Mouse (Mus musculus): ENCODE results near the gene Rcan1. TPM values are rescaled to one million over a fixed set of nuclear protein-coding genes. Genes with fewer than 3 reads are reported as not detected.

Gene Rcan1
- total RNA-seq, 2 experiments from 2014 or later = 49.3 to 53.5 TPM

- intact Hi-C loops (cut with DNase I) = no loop called here
- DNase-seq (ENCODE audit: extremely low spot score in 1 of 2, low spot score in 2 of 2) = no peak
Observed at GRCm38 (mm10) chr16:92443644-92444113, 27.0 kb downstream of the Rcan1 start.

- DNase-seq (ENCODE audit: extremely low spot score in 1 of 2, low spot score in 2 of 2) = no peak
Observed at GRCm38 (mm10) chr16:92442946-92443345, 27.7 kb downstream of the Rcan1 start.

GRCm38 (mm10) chr16:92442150-92442549, 28.5 kb downstream of the Rcan1 start:
- no peak for DNase-seq (ENCODE audit: extremely low spot score in 1 of 2, low spot score in 2 of 2)
- intact Hi-C loops (cut with DNase I) = no loop called here

More at GRCm38 (mm10) chr16:92442946-92443345, 27.7 kb downstream of the Rcan1 start:
- intact Hi-C loops (cut with DNase I) = no loop called here

GRCm38 (mm10) chr16:92441203-92441602, 29.5 kb downstream of the Rcan1 start:
- no peak for DNase-seq (ENCODE audit: extremely low spot score in 1 of 2, low spot score in 2 of 2)
- intact Hi-C loops (cut with DNase I) = no loop called here

- intact Hi-C loops (cut with DNase I) = no loop called here
- no peak for DNase-seq (ENCODE audit: extremely low spot score in 1 of 2, low spot score in 2 of 2)
Observed at GRCm38 (mm10) chr16:92440229-92440628, 30.4 kb downstream of the Rcan1 start.

GRCm38 (mm10) chr16:92439775-92440174, 30.9 kb downstream of the Rcan1 start:
- intact Hi-C loops (cut with DNase I) = no loop called here
- DNase-seq (ENCODE audit: extremely low spot score in 1 of 2, low spot score in 2 of 2) = no peak

- intact Hi-C loops (cut with DNase I) = no loop called here
- no peak for DNase-seq (ENCODE audit: extremely low spot score in 1 of 2, low spot score in 2 of 2)
Observed at GRCm38 (mm10) chr16:92435431-92435985, 35.2 kb downstream of the Rcan1 start.

- intact Hi-C loops (cut with DNase I) = no loop called here
- DNase-seq (ENCODE audit: extremely low spot score in 1 of 2, low spot score in 2 of 2) = no peak
Observed at GRCm38 (mm10) chr16:92433176-92433575, 37.5 kb downstream of the Rcan1 start.

- DNase-seq (ENCODE audit: extremely low spot score in 1 of 2, low spot score in 2 of 2) = no peak
- intact Hi-C loops (cut with DNase I) = no loop called here
Observed at GRCm38 (mm10) chr16:92430731-92431130, 39.9 kb downstream of the Rcan1 start.

GRCm38 (mm10) chr16:92428197-92428950, 42.3 kb downstream of the Rcan1 start:
- peak in 1 of 2 experiments; percentile 66 for DNase-seq (ENCODE audit: extremely low spot score in 1 of 2, low spot score in 2 of 2)
- intact Hi-C loops (cut with DNase I) = no loop called here

- intact Hi-C loops (cut with DNase I) = no loop called here
- no peak for DNase-seq (ENCODE audit: extremely low spot score in 1 of 2, low spot score in 2 of 2)
Observed at GRCm38 (mm10) chr16:92426708-92427107, 44.0 kb downstream of the Rcan1 start.

- DNase-seq (ENCODE audit: extremely low spot score in 1 of 2, low spot score in 2 of 2) = no peak
- intact Hi-C loops (cut with DNase I) = no loop called here
Observed at GRCm38 (mm10) chr16:92425875-92426274, 44.8 kb downstream of the Rcan1 start.

- no peak for DNase-seq (ENCODE audit: extremely low spot score in 1 of 2, low spot score in 2 of 2)
- intact Hi-C loops (cut with DNase I) = no loop called here
Observed at GRCm38 (mm10) chr16:92423363-92423762, 47.3 kb downstream of the Rcan1 start.

GRCm38 (mm10) chr16:92422435-92423362, 48.0 kb downstream of the Rcan1 start:
- DNase-seq (ENCODE audit: extremely low spot score in 1 of 2, low spot score in 2 of 2) = no peak
- intact Hi-C loops (cut with DNase I) = no loop called here

GRCm38 (mm10) chr16:92421147-92421934, 49.3 kb downstream of the Rcan1 start:
- DNase-seq (ENCODE audit: extremely low spot score in 1 of 2, low spot score in 2 of 2) = peak in 1 of 2 experiments; percentile 49
- intact Hi-C loops (cut with DNase I) = no loop called here

- intact Hi-C loops (cut with DNase I) = no loop called here
- DNase-seq (ENCODE audit: extremely low spot score in 1 of 2, low spot score in 2 of 2) = no peak
Observed at GRCm38 (mm10) chr16:92420641-92421040, 50.0 kb downstream of the Rcan1 start.

- intact Hi-C loops (cut with DNase I) = no loop called here
- no peak for DNase-seq (ENCODE audit: extremely low spot score in 1 of 2, low spot score in 2 of 2)
Observed at GRCm38 (mm10) chr16:92419099-92419498, 51.6 kb downstream of the Rcan1 start.

GRCm38 (mm10) chr16:92417267-92417666, 53.4 kb downstream of the Rcan1 start:
- no peak for DNase-seq (ENCODE audit: extremely low spot score in 1 of 2, low spot score in 2 of 2)
- intact Hi-C loops (cut with DNase I) = no loop called here

GRCm38 (mm10) chr16:92415702-92416118, 55.0 kb downstream of the Rcan1 start:
- DNase-seq (ENCODE audit: extremely low spot score in 1 of 2, low spot score in 2 of 2) = no peak
- intact Hi-C loops (cut with DNase I) = no loop called here

Data from left cerebral cortex, postnatal 10 days (tissue).